Mouse (Mus musculus): ENCODE measurements at regions not wholly inside any gene's neighbourhood (a gene's known extent, or its start where the extent isn't known, plus 50 kb on each side); places are given as distances from the start of the nearest gene placed in this dataset.

DNA sequence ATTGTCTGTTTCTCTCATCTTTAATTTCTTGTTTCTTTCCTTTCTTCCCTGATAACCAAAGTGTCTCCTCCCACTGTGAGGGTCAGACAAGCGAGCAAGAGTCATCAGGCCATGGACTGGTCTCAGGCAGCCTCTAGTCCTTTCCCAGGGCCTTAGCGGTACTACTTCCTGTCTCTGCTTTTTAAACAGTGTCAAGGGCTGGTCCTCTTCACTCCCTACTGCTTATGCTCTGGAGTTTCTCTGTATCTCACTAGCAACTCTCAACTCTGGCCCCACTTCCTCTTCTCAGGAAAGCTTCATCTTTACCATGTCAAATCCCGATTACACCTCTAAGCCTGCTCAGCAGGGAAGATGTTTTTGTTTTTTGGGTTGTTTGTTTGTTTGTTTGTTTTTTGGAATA lies 124.1 kb downstream of the Pten start:
- Histone ChIP-seq H3K4me2 (no peak overlapping the region), H3K9ac (no peak overlapping the region), H3K4me3 (replicated peaks) (no peak overlapping the region), H3K36me3 (replicated peaks) (no peaks in the 10 kb centered on the region), H3K27ac (no peak overlapping the region), H3K9me3 (no peaks in the 10 kb centered on the region), H3K27me3 (no peaks in the 10 kb centered on the region), H3K4me1 (peaks cover 6% of the 10 kb centered on the region; the same call in 1 of the 2 replicates)
- WGBS, result 83% methylated on average over 3 of the region's 3 CpGs
- ATAC-seq (ENCODE audit: low FRiP score), result no peak

DNA sequence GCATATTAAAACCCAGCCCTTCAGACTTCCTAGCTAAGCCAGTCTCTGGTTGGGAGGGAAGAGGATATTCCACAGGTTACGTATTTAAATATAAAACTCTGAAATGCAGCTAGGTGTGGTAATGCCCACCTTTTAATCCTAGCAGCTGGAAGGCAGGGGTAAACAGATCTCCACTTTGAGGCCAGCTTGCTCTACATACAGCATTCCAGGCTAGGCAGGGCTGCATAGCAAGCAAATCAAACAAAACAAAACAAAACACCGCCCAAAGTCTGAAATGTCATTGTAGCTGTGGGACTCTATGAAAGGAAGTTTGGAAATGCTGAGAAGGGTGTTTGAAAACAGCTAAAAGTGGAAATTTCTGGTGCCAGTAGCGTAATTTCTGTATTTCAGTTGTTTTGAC lies 127.0 kb downstream of the Pten start:
- no peak for ATAC-seq (ENCODE audit: low FRiP score)
- H3K36me3 ChIP-seq (replicated peaks), result no peaks in the 10 kb centered on the region
- WGBS, result 83% methylated on average over 3 of the region's 3 CpGs
- H3K4me1 ChIP-seq, result peaks cover 6% of the 10 kb centered on the region; the same call in 1 of the 2 replicates
- no peak overlapping the region for H3K27ac ChIP-seq
- H3K9me3 ChIP-seq, result no peaks in the 10 kb centered on the region
- no peak overlapping the region for H3K4me3 ChIP-seq (replicated peaks)
- H3K27me3 ChIP-seq, result no peaks in the 10 kb centered on the region
- H3K9ac ChIP-seq, result no peak overlapping the region
- no peak overlapping the region for H3K4me2 ChIP-seq

DNA sequence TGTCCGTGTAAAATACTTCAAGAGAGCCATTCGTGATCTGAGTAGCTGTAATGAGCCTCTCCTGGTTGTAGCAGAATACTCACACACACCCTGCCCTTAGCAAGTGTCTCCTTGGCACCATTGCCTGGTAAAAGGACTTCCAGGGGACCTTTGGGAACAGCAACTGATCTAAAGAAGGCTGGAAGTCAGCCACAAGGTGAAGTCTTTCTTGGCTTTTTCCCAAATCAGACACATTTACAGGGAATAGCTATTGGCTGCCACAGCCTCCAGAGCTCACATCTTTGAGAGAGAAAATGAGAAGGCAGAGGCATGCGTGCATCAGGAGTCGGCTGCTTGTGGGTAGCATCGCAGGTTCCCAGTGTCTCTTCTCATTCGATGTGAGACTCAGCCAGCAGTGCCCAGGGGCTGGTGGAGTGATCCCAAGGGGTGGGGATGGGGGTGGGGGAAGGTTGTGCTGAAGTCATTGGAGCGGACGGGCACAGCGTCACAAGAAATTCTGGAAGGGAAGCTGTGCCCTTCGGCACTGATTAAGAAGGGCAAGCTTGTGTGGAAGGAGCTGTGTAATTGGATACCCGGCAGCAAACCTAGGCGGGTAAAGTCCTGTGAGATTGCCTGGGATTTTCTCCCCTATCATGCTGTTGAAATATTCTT lies 128.3 kb downstream of the Pten start:
- H3K36me3 ChIP-seq (replicated peaks), result no peaks in the 10 kb centered on the region
- no peaks in the 10 kb centered on the region for H3K9me3 ChIP-seq
- H3K4me1 ChIP-seq, result peaks cover 6% of the 10 kb centered on the region; the same call in 1 of the 2 replicates
- no peaks in the 10 kb centered on the region for H3K27me3 ChIP-seq
- ATAC-seq (ENCODE audit: low FRiP score), result 0 out of 2 replicates have a peak, but pooled peaks have one; percentile 27
- H3K9ac ChIP-seq, result no peak overlapping the region
- no peak overlapping the region for H3K4me2 ChIP-seq
- WGBS, result 45% methylated on average over 12 of the region's 12 CpGs
- no peak overlapping the region for H3K4me3 ChIP-seq (replicated peaks)
- H3K27ac ChIP-seq, result no peak overlapping the region

DNA sequence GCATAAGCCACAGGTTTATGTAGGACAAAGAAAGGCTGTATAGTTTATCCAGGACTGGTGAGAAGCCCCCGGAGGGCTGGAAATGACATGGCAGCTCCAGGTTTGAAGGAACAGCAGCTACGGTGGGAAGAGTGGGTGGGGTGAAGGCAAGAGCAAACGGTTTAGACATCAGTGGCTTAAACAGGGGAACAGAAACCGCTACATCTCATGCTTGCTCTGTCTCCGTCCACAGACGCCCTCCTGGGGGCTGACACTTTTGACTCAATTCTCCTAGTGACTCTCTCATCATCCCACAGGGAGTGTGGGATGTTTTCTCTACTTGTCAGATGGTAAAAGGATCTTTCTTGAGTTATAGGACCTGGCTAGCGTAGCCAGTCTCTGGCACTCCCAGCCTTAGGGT lies 129.9 kb downstream of the Pten start:
- Histone ChIP-seq H3K4me3 (replicated peaks) (no peak overlapping the region), H3K27ac (no peak overlapping the region), H3K4me2 (no peak overlapping the region), H3K9me3 (no peaks in the 10 kb centered on the region), H3K27me3 (no peaks in the 10 kb centered on the region), H3K36me3 (replicated peaks) (no peaks in the 10 kb centered on the region), H3K4me1 (peaks cover 6% of the 10 kb centered on the region; the same call in 1 of the 2 replicates), H3K9ac (no peak overlapping the region)
- 82% methylated on average over 7 of the region's 7 CpGs for WGBS
- ATAC-seq (ENCODE audit: low FRiP score), result no peak

DNA sequence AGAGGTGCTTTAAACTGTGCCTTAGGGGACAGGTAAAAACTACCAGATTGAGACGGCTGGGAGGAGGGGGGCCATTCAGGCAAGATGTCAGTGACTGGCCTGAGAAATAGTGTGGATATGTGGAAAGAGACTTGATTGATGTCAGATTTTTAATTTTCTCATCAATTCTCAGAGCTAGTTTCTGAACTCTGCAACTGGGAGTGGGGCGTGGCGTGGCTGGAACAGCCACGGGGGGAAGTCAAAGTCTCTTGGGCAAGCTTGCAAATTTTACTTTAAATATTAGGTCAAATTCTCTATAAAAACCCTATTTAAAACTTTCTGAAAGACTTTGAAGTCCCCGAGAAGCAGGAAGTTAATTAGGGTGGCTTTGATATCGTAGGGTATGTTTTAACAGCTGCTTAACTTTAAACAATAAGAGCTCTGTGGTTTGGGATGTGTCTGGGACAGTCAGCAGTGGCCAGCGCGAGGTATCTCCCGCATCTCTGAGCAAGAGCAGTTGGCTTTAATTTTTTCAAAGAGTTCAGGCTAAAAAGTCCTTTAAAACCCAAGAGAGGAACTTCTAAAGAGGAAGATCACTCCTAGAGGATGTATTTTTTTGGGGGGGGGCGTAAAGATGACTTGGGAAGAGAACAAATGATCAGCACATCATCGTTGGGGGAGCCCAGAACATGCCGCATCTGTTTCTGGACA lies 131.5 kb downstream of the Pten start:
- H3K9me3 ChIP-seq, result no peaks in the 10 kb centered on the region
- peaks cover 6% of the 10 kb centered on the region; the same call in 1 of the 2 replicates for H3K4me1 ChIP-seq
- no peak for ATAC-seq (ENCODE audit: low FRiP score)
- H3K4me2 ChIP-seq, result no peak overlapping the region
- WGBS, result 66% methylated on average over 12 of the region's 12 CpGs
- no peak overlapping the region for H3K4me3 ChIP-seq (replicated peaks)
- no peaks in the 10 kb centered on the region for H3K36me3 ChIP-seq (replicated peaks)
- no peaks in the 10 kb centered on the region for H3K27me3 ChIP-seq
- H3K9ac ChIP-seq, result no peak overlapping the region
- no peak overlapping the region for H3K27ac ChIP-seq

DNA sequence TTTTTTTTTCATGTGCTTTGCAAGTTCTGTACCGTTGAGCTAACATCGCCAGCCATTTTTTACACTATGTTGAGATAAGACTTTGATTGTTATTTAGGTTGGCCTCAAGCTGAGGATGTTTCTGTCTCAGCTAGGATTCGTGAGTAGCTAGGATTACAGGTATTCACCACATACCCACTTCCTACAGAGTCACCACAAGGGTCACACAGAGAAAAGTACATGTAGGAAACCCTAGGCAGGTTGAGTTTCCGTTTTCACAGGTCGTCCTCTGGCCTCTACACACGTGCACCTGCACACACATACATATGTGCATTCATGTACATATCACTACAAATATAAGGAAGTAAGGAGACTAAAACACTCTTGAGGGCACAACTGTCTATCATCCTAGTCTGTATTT lies 133.5 kb downstream of the Pten start:
- no peaks in the 10 kb centered on the region for H3K36me3 ChIP-seq (replicated peaks)
- H3K9me3 ChIP-seq, result no peaks in the 10 kb centered on the region
- no peaks in the 10 kb centered on the region for H3K27me3 ChIP-seq
- 88% methylated on average over 6 of the region's 6 CpGs for WGBS
- peaks cover 4% of the 10 kb centered on the region; the same call in 1 of the 2 replicates for H3K4me1 ChIP-seq
- no peak overlapping the region for H3K9ac ChIP-seq
- no peak overlapping the region for H3K4me3 ChIP-seq (replicated peaks)
- no peak overlapping the region for H3K27ac ChIP-seq
- H3K4me2 ChIP-seq, result no peak overlapping the region
- ATAC-seq (ENCODE audit: low FRiP score), result no peak

DNA sequence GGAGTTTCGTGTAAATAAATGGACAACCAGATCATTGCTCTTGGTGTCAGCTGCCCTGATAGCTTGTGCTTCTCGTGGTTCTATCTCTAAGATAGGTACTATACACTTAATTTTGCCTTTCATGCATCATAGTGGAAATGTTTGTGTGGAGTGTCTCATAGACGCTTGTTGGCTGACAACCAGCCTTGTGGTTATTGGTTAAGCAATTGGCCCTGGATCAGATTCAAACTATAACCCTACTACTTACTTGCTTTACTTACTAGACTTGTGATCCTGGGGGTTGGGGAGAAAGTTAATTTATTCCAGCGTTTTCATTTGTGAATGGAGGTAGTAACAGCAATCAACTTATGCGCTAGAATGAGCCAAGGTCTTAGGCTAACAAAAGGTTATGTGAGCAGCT lies 135.2 kb downstream of the Pten start:
- no peak for ATAC-seq (ENCODE audit: low FRiP score)
- no peak overlapping the region for H3K4me2 ChIP-seq
- WGBS, result 87% methylated on average over 5 of the region's 5 CpGs

DNA sequence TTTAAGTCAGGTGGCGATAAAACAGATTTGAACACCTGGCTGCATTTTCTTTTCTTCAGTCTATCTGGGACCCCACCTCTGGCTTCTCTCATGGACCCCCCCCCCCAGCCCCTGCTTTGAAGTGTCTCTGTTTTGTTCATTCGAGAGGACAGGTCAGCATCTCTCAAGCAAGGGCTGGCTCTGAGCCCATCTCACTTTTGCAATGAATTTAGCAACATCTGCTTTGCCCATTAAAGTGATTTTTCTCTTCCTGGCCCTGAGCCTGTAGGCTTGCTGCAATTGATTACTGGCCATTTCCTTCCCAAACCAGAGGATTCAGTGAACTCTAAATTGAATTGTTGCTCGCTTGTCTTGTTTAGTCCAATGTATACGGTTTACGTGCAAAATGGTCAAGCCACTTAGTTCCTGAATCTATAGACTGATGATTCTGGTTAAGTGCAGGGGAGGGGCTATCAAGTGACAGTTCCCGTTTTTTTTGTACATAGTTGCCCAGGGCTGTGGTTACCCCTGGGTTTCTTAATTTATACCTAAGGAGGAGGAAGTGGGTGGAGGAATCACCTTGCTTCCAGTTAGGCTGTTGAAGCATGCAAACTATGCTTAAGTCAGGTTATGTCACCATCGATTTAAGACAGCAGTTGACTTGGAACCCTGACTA lies 146.3 kb downstream of the Pten start:
- Histone ChIP-seq H3K36me3 (replicated peaks) (no peaks in the 10 kb centered on the region), H3K27me3 (no peaks in the 10 kb centered on the region), H3K4me1 (no peaks in the 10 kb centered on the region), H3K4me2 (no peak overlapping the region), H3K9me3 (no peaks in the 10 kb centered on the region), H3K9ac (no peak overlapping the region), H3K4me3 (replicated peaks) (no peak overlapping the region), H3K27ac (no peak overlapping the region)
- ATAC-seq (ENCODE audit: low FRiP score), result no peak
- WGBS, result 81% methylated on average over 7 of the region's 7 CpGs

More for the DNA sequence above, 135.2 kb downstream of the Pten start:
- no peak overlapping the region for H3K27ac ChIP-seq
- H3K27me3 ChIP-seq, result no peaks in the 10 kb centered on the region
- no peak overlapping the region for H3K4me3 ChIP-seq (replicated peaks)
- H3K36me3 ChIP-seq (replicated peaks), result no peaks in the 10 kb centered on the region
- H3K4me1 ChIP-seq, result no peaks in the 10 kb centered on the region
- H3K9me3 ChIP-seq, result no peaks in the 10 kb centered on the region
- no peak overlapping the region for H3K9ac ChIP-seq

DNA sequence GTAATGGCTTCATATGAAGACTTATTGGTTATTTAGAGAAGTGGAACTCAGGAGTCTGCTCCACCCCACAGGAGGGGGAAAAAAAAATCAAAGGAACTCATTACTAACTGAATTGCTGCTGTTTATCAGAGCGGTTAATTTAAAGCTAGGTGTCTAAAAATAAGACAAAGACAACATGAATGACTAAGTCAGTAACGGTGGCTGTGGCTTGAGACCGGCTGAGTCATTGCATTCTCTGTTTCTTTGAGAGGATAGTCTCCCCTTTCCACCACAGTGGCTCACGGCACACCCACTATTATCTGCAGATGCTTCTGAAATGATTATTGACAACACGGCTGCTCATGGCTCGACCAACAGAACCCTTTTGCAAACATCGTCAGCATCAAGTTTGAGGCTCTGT lies 147.2 kb downstream of the Pten start:
- 63% methylated on average over 7 of the region's 7 CpGs for WGBS
- no peak overlapping the region for H3K4me2 ChIP-seq
- no peak for ATAC-seq (ENCODE audit: low FRiP score)
- no peaks in the 10 kb centered on the region for H3K36me3 ChIP-seq (replicated peaks)
- H3K27me3 ChIP-seq, result no peaks in the 10 kb centered on the region
- H3K4me1 ChIP-seq, result peaks cover 2% of the 10 kb centered on the region; the same call in 1 of the 2 replicates
- H3K9ac ChIP-seq, result no peak overlapping the region
- H3K4me3 ChIP-seq (replicated peaks), result no peak overlapping the region
- no peaks in the 10 kb centered on the region for H3K9me3 ChIP-seq
- no peak overlapping the region for H3K27ac ChIP-seq

DNA sequence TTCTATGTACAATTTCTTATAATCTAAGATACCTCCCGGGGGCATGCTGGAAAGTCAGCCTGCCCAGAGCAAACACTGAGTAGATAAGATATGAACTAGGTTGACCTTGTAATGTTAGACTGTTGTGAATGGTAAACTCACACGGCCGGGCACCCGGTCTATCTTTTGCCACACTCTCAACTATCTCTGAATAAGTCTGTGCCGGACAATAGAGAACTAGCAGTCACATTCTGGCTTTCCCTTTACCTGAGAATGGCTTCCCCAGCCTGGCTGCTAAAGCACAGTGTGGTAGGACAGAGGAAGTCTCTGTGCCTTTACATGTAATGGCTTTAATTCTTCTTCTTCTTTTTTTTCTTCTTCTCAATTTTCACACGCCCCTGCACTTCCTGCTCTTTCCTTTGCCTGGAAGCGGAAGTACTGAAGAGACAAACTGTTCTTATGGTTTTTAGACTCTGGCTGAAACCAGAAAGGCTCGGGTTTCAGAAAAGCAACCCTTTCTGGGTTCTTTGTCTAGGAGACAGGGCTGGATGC lies 148.7 kb downstream of the Pten start:
- no peak overlapping the region for H3K27ac ChIP-seq
- H3K4me3 ChIP-seq (replicated peaks), result no peak overlapping the region
- no peaks in the 10 kb centered on the region for H3K27me3 ChIP-seq
- no peak for ATAC-seq (ENCODE audit: low FRiP score)
- H3K9ac ChIP-seq, result no peak overlapping the region
- H3K36me3 ChIP-seq (replicated peaks), result no peaks in the 10 kb centered on the region
- H3K4me1 ChIP-seq, result peaks cover 4% of the 10 kb centered on the region; the same call in 1 of the 2 replicates
- H3K4me2 ChIP-seq, result no peak overlapping the region
- no peaks in the 10 kb centered on the region for H3K9me3 ChIP-seq
- 74% methylated on average over 8 of the region's 8 CpGs for WGBS

DNA sequence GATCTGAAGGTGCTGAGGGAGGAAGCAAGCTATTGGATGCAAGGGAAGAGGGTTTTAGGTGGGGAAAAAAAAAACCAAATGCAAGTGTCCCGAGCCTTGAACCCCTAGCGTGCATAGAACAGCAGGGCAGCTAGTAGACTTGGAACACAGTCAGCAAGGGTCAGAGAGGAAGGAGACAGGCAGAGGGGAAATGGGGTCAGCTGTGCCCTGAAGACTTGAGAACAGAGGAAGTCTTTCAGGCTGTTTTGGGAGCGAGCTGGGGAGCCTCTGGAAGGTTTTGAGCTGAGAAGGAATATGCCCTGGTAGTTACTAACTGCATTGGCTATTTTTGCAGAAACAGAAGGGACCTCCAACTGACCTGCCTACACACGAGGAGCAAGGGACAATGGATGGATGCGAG lies 149.5 kb downstream of the Pten start:
- no peak overlapping the region for H3K4me2 ChIP-seq
- no peaks in the 10 kb centered on the region for H3K9me3 ChIP-seq
- H3K27me3 ChIP-seq, result no peaks in the 10 kb centered on the region
- no peak overlapping the region for H3K4me3 ChIP-seq (replicated peaks)
- no peak overlapping the region for H3K9ac ChIP-seq
- no peak for ATAC-seq (ENCODE audit: low FRiP score)
- WGBS, result 77% methylated on average over 5 of the region's 5 CpGs
- peaks cover 4% of the 10 kb centered on the region; the same call in 1 of the 2 replicates for H3K4me1 ChIP-seq
- no peaks in the 10 kb centered on the region for H3K36me3 ChIP-seq (replicated peaks)
- H3K27ac ChIP-seq, result no peak overlapping the region

DNA sequence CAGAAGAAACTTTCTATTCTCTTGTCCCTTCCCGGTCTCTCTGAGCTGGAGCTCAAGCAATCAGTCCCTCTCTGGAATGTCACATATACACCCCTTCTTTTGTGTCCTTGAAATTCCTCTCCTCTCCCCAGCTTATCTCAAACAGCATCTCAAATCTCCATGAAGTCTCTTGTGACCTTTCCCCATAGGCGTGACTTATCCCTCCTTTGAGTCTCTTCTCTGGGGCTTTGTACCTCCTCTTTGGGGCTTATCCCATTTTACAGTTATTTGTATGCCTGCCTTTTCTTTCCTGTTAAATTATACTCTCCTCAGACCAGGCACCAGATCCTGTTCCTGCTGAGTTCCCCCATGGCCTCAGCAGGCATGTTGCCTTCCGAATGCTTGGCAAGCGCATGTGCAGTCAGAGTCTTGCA lies 152.8 kb downstream of the Pten start:
- no peak overlapping the region for H3K4me2 ChIP-seq
- no peaks in the 10 kb centered on the region for H3K9me3 ChIP-seq
- H3K27me3 ChIP-seq, result no peaks in the 10 kb centered on the region
- WGBS, result 37% methylated on average over 4 of the region's 4 CpGs
- H3K4me1 ChIP-seq, result peaks cover 4% of the 10 kb centered on the region; the same call in 1 of the 2 replicates
- H3K9ac ChIP-seq, result no peak overlapping the region
- no peak overlapping the region for H3K27ac ChIP-seq
- H3K36me3 ChIP-seq (replicated peaks), result no peaks in the 10 kb centered on the region
- no peak for ATAC-seq (ENCODE audit: low FRiP score)
- no peak overlapping the region for H3K4me3 ChIP-seq (replicated peaks)
